Mouse (Mus musculus) myocyte (in vitro differentiated cells): ENCODE results near the gene Farsb. TPM values are rescaled to one million over a fixed set of nuclear protein-coding genes. Genes with fewer than 3 reads are reported as not detected.

Experiments used
- H3K27me3 ChIP-seq: one replicate; pipeline ENCODE4 v1.6.1; 2011; ENCODE audit not compliant: control insufficient read depth, insufficient read depth, insufficient read length
- H3K36me3 ChIP-seq: one replicate; pipeline ENCODE4 v1.6.1; 2011; ENCODE audit not compliant: control insufficient read depth, insufficient read depth
- H3K4me2 ChIP-seq: one replicate; pipeline ENCODE4 v1.6.1; 2011; ENCODE audit warnings: low read depth, control low read depth
- H3K4me3 ChIP-seq: one replicate; pipeline ENCODE4 v1.5.1; 2011; ENCODE audit warnings: mild to moderate bottlenecking, control low read depth, moderate library complexity
- H3K79me2 ChIP-seq: one replicate; pipeline ENCODE4 v1.6.1; 2011; ENCODE audit not compliant: control insufficient read depth, insufficient read depth
- H3ac ChIP-seq: one replicate; pipeline ENCODE4 v1.6.1; 2011; ENCODE audit not compliant: control insufficient read depth, insufficient read length
- CEBPB ChIP-seq: IDR thresholded peaks from 2 replicates; pipeline ENCODE4 v1.6.1; 2011; ENCODE audit warnings: mild to moderate bottlenecking, moderate library complexity; ENCODE audit not compliant: poor library complexity, insufficient read depth, severe bottlenecking
- E2F4 ChIP-seq: IDR thresholded peaks from one replicate; pipeline ENCODE4 v1.6.1; 2011; ENCODE audit warnings: mild to moderate bottlenecking, control low read depth, moderate library complexity; ENCODE audit not compliant: insufficient read depth
- MAX ChIP-seq: IDR thresholded peaks from one replicate; pipeline ENCODE4 v1.6.1; 2011; ENCODE audit warnings: low read depth, mild to moderate bottlenecking, control low read depth
- MYOG ChIP-seq, 3 experiments: IDR thresholded peaks; one replicate each; pipeline ENCODE4 v1.6.1; 2011; ENCODE audit warnings: control low read depth in 2 of 3, low read depth in 2 of 3, mild to moderate bottlenecking in 2 of 3; ENCODE audit not compliant: insufficient read length in 2 of 3, control insufficient read depth in 1 of 3, insufficient read depth in 1 of 3
- POLR2A ChIP-seq: IDR thresholded peaks from one replicate; pipeline ENCODE4 v1.6.1; 2011; ENCODE audit warnings: low read depth, mild to moderate bottlenecking, control low read depth, moderate library complexity; ENCODE audit not compliant: insufficient read length
- REST ChIP-seq: IDR thresholded peaks from one replicate; pipeline ENCODE4 v1.6.1; 2011; ENCODE audit warnings: mild to moderate bottlenecking, control low read depth, moderate library complexity; ENCODE audit not compliant: insufficient read depth, insufficient read length
- SRF ChIP-seq: IDR thresholded peaks from one replicate; pipeline ENCODE4 v1.6.1; 2011; ENCODE audit warnings: low read depth; ENCODE audit not compliant: control insufficient read depth, insufficient read length
- TCF12 ChIP-seq: IDR thresholded peaks from one replicate; pipeline ENCODE4 v1.6.1; 2011; ENCODE audit warnings: mild to moderate bottlenecking, control low read depth; ENCODE audit not compliant: poor library complexity, insufficient read depth, severe bottlenecking
- TCF3 ChIP-seq: IDR thresholded peaks from one replicate; pipeline ENCODE4 v1.6.1; 2011; ENCODE audit warnings: low read depth, control low read depth; ENCODE audit not compliant: insufficient read length
- USF1 ChIP-seq: IDR thresholded peaks from one replicate; pipeline ENCODE4 v1.6.1; 2011; ENCODE audit warnings: low read depth, mild to moderate bottlenecking, control low read depth, moderate library complexity
- polyA plus RNA-seq: library from polyadenylated mRNA; unstranded; fragments of >200 nt; fragmentation: generic; extraction: Trizol; gene quantifications from one replicate; pipeline ENCODE4 v1.2.1, GENCODE M21; 2012; ENCODE audit warnings: missing spikeins

The Farsb gene
- polyA plus RNA-seq, 1 experiment = 77.5 TPM

DNA sequence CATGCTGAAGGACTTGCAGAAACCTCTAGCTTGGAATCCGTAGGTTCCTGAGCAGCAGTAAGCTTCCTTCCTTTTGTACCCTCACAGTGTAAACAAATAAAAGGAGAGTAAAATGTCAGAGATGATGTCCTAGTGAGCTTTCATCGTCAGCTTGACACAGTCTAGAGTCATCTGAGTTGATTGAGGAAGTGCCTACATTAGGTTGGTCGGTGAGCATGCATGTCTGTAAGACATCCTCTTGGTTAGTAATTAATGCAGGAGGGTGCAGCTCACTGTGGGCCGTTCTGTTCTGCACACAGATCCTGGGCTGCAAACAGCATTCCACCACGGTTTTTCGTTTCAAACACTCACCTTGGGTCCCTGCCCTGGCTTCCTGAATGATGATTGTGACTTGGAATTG is 118.6 kb downstream of the Farsb start:
- H3K36me3 ChIP-seq = no peaks in the 10 kb centered on the region
- H3K4me3 ChIP-seq = no peak overlapping the region
- H3K27me3 ChIP-seq = no peaks in the 10 kb centered on the region
- H3K79me2 ChIP-seq = no peaks in the 10 kb centered on the region
- H3ac ChIP-seq = no peak overlapping the region
- TF ChIP-seq TCF12 (no peak), REST (no peak), E2F4 (no peak), POLR2A (no peak), MAX (no peak), CEBPB (no peak), SRF (no peak), MYOG (IDR thresholded peaks at IDR 0.05; ENCODE audit: control insufficient read depth in 1 of 3, insufficient read depth in 1 of 3, insufficient read length in 2 of 3, low read depth in 2 of 3) (no peak), TCF3 (no peak), USF1 (no peak)
- H3K4me2 ChIP-seq = no peak overlapping the region

Other genes starting within 250 kb of the Farsb start
- gene Sgpp2, start 178.6 kb downstream of the Farsb start, polyA plus RNA-seq = 0.10 TPM
- gene Mogat1, start 22.1 kb upstream of the Farsb start, polyA plus RNA-seq = not detected
- gene BC035947, start 23.3 kb upstream of the Farsb start, polyA plus RNA-seq = not detected
- gene Acsl3, start 168.9 kb upstream of the Farsb start, polyA plus RNA-seq = 106 TPM
- 3.0 TPM for gene Utp14b, start 169.1 kb upstream of the Farsb start, polyA plus RNA-seq